Mouse (Mus musculus) layer of hippocampus, adult 11-12 months (tissue): ENCODE measurements at regions not wholly inside any gene's neighbourhood (a gene's known extent, or its start where the extent isn't known, plus 50 kb on each side); places are given as distances from the start of the nearest gene placed in this dataset.

ENCODE experiments used
- DNase-seq: peaks from one replicate; pipeline ENCODE4 v3.0.0; 2022; ENCODE audit warnings: low spot score

- no peak for DNase-seq
Measured at GRCm38 (mm10) chr2:50631786-50632185, 335.2 kb upstream of the Mmadhc start.

- DNase-seq, result no peak
Measured at GRCm38 (mm10) chr2:50627501-50627900, 330.9 kb upstream of the Mmadhc start.

GRCm38 (mm10) chr2:50625233-50625749 is 328.7 kb upstream of the Mmadhc start:
- no peak for DNase-seq

GRCm38 (mm10) chr2:50609086-50609485 is 312.5 kb upstream of the Mmadhc start:
- DNase-seq, result no peak

DNA sequence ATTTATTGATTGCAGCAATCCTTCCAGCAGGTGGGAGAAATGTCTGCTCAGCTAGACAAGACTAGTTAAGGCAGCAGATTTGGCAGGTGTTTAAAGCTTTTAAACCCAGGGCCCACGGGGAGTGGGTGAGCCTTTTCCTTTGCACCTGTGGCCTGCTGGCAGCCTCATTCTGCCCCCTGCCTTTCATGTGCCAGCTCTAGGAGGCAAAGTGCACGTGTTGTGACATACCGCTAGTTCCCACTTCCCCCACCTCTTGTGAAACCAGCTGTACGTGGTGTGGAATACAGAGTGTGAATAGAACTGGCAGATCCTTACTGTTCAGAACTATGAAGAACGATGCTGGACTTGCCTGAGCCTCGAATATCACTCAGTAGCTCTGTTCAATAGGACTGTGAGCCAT is 292.6 kb upstream of the Mmadhc start:
- no peak for DNase-seq

DNA sequence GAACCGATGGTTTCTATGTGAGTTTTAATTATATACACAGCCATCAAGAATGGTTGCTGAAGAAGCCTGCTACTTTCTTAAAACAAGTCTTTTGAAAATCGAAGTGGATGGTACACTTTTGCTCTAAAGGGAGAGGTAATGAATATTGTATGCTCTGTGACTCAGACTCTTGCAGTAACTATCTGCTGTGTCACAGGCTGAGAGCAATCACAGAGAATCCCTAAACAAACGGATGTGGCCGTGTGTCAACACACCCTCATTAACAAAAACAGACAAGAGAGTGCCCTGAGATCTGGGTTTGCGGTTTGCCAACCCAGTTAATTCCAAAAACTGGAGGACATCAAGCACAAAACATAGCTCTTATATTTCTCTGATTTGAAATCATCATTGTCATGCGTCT is 292.1 kb upstream of the Mmadhc start:
- DNase-seq, result no peak

- no peak for DNase-seq
Measured at GRCm38 (mm10) chr2:50586321-50587050, 289.9 kb upstream of the Mmadhc start.

- DNase-seq, result no peak
Measured at GRCm38 (mm10) chr2:50579620-50580019, 283.0 kb upstream of the Mmadhc start.

DNA sequence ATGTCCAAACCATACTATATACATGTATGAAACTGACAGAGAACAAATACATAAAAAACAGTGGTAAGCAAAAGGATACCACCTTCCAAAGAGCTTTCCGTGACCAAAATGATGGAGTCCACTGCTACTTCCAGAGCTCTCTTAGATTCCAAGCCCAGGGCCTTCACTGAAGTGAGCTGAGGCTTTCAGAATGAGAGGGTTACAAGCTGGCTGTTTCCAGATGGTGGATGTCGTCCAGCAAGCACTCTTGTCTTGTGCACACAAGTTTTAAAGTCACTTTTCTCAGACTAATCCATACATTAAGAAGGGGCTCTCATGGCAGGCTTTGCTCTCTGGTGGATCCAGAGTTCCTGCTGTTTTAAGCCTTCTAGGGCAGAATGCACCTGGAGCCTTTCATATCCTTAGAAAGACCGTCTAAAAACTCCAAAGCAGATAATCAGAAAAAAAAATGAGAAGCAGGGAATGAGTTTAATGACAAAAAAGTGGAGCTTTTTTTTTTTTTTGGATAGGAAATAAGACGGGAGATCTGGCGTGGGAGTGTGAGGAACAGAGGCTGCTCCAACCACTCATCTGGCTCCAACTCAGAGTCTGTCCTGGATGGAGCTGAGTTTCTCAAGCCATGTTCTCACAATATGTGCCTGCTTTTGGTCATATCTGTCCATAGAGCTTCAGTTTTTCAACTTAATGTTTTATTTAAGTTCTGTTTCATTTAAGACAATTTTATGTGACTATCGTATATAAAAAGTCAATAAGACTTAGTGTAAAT is 281.9 kb upstream of the Mmadhc start:
- DNase-seq, result no peak

DNA sequence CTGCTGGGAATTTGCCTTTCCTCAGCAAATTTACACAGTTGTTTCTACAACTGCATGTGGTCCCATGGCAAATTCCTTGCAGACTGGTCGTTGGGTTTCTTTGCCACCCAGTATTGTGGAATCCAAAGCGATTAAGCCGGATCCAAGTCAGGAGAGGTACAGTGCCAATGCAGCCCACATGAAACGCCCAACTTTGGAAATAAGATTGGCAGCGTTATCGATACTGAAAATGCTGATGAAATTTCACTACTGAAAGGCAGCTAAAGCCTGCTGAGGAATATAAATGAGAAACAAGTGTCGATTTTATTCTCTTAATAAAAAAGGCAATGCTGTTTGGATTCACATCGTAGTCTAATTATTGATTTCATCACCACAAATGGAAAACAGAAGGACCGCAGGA is 281.1 kb upstream of the Mmadhc start:
- peak; percentile 24 for DNase-seq

DNA sequence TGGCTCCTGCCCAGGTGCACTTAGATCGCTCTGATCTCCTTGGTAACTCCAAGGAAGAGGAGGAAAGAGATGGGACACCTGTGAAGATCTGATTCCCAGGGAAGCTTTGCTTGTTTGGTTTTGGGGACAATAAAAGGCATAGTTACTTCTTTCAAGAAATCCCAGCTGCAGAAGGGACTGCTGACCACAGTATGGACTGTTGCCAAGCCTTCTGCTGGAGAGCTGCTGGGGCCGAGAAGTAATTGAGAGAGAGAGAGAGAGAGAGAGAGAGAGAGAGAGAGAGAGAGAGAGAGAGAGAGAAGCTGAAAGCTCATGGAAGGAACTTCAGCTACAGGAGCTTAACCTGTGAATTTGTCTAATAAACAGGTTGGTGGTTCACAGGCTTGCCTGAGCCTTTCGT is 276.9 kb upstream of the Mmadhc start:
- no peak for DNase-seq

GRCm38 (mm10) chr2:50571021-50571420 is 274.4 kb upstream of the Mmadhc start:
- DNase-seq, result no peak

GRCm38 (mm10) chr2:50569502-50570285 is 273.1 kb upstream of the Mmadhc start:
- DNase-seq, result no peak

DNA sequence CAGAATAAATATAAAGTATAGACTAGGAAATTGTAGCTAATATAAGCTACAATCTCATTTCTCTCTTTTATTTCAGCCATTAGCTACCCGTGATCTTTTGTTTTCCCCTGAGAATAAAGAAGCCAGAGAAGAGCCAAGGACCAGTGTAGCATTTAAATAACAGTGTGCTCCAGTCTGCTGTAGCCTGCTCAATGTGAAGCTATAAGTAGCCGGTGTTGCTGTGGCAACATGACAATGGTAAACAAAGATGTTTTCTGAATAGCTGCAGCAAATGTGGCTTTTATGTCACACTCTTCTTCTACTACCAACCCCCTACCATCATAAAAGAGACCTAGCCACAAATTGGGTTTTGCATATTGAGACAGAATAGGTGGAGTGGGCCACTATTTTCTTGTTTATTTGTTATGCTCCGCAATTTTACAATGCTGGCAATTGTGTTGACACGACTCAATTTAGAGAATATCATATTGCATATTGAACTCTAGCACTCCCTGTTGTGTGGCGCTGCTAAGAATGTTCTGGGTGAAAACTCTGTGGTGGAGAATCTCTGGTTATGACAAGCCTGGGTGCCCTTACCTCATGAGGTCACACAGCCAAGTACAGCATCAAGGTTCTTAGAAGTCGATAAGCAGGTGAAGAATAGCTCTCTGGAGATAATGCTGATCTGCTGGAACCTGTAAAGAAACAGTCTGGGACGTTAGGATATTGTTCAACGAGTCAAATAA is 272.3 kb upstream of the Mmadhc start:
- DNase-seq, result no peak

GRCm38 (mm10) chr2:50567542-50567941 is 270.9 kb upstream of the Mmadhc start:
- no peak for DNase-seq

DNA sequence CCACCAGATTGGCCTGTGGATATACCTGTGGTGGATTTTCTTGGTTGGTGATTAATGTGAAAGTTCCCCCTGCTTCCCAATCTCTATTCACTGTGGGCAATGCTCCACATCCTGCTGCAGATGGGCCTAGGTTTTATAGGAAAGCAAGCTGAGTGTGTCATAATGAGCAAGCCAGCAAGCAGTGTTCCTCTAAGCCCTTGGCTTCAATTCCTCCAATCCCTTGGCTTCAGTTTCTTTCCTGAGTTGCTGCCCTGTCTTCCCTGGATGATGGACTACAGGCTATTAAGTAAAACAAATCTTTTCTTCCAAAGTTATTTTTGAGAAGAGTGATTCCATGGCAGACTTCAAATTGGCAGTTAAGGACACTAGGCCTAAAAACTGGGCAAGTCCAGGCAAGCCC is 257.4 kb upstream of the Mmadhc start:
- no peak for DNase-seq

GRCm38 (mm10) chr2:50552437-50552836 is 255.8 kb upstream of the Mmadhc start:
- no peak for DNase-seq

- DNase-seq, result no peak
Measured at GRCm38 (mm10) chr2:50549871-50550270, 253.3 kb upstream of the Mmadhc start.

DNA sequence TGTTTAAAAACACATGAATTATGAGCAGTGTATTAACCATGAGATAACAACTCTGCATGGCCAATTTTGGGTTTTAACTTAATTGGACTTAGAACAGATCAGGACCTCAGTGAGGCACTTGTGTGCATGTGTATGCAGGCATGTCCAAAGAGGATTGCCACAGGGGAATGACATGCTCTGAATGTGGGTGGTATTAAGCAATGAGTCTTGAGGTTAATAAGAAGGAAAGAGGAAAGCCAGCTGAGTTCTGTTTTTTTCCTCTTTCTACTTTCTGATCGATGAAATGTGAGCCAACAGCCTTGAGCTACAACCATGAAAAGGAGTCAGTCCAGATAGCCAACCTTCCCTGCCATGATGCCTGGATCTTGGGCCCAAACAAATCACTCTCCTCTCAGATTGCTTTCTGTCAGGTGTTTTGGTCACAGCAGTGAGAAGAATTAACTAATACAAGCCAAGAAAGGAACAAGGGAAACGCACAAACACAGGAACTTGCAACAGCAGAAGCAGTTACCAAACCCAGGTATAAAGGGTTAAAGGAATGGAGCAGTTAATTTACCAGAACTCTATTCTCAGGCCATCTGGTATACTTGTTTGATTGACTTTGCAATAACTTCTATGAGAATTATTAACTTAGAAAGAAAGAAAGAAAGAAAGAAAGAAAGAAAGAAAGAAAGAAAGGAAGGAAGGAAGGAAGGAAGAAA is 243.3 kb upstream of the Mmadhc start:
- DNase-seq, result no peak

DNA sequence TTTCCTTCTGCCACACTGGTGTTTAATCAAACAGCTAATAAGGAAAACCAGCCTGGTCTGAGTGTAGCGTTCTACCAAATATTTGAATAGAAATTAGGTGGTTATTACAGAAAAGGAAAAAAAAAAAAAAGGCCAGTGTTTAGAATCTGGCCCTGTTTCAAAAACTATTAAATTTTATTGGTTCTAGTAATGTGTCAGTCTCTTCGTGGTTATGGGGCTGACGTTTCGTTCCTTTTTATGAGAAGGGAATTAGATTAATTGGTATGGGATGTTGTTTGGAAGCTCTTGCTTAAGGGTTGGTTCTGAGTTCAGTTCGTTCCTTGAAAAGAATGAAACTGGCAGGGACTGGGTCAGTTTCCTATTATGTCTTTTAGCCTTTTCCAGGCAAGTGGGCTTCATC is 241.5 kb upstream of the Mmadhc start:
- DNase-seq, result no peak
